Mouse (Mus musculus) induced T-regulatory cell, adult 2 months (primary cell): ENCODE measurements around the gene Ift74.
A peak's percentile ranks its signal among the peaks of the same experiment; 100 is the strongest.
"Not testable (repeated sequence)": the region's sequence is repeated elsewhere in the genome, so short reads cannot be mapped to it uniquely, and the experiment has no call there.

ENCODE experiments used
- DNase-seq: peaks from one replicate; pipeline ENCODE4 v3.0.0-alpha.2; 2012; ENCODE audit warnings: low read depth

Gene Ift74

GRCm38 (mm10) chr4:94613972-94614626, at the start of gene Ift74:
Ift74 (plus strand) TSS chr4:94614491.
- DNase-seq, result peak; percentile 98

- no peak for DNase-seq
Observed at GRCm38 (mm10) chr4:94572677-94573076, 41.6 kb upstream of the Ift74 start.

GRCm38 (mm10) chr4:94591765-94592381, 22.4 kb upstream of the Ift74 start:
- no peak for DNase-seq

DNA sequence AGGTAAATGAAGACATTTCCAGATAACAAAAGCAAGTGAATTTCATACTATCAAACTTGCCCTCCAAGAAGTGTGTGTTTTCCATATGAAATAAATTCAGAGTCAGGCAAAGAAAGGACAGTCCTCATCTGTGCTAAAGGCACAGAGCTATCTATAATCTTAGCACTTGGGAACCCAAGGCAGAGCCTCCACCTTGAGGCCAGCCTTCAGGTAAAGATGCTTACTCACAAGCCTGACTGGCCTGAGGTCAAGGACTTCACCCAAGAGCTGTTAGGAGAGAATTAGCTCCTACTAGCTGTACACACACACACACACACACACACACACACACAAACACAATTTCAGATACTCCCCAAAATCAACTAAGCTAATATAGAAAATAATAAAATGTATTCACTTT, 21.6 kb upstream of the Ift74 start:
- DNase-seq, result no peak

GRCm38 (mm10) chr4:94601395-94601794, 12.9 kb upstream of the Ift74 start:
- peak; percentile 53 for DNase-seq

DNA sequence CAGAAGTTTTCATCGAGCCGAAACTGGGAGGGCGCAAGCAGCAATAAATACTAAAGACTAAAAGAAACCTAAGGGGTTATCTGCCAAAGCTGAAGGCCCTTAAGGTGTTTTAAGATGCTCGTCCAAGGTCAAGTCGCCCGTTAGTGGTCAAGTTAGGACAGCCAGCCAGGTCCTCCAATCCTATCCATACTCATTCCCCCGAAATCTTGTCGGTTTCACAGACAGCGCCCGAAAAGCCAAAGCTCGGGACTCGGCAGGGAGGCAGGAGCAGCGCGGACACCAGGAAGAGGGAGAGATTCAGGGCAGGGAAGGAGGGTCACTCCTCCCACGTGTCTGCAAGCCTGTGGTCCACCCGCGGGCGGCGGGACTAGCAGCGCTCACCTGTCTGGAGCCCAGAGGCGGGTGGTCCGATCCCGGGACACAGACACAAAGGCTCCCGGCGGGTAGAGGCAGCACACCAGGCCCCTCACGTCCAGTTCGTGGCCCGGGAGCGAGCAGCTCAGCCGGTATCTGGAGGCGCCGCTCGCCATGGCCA, 11.7 kb upstream of the Ift74 start:
- DNase-seq, result no peak

DNA sequence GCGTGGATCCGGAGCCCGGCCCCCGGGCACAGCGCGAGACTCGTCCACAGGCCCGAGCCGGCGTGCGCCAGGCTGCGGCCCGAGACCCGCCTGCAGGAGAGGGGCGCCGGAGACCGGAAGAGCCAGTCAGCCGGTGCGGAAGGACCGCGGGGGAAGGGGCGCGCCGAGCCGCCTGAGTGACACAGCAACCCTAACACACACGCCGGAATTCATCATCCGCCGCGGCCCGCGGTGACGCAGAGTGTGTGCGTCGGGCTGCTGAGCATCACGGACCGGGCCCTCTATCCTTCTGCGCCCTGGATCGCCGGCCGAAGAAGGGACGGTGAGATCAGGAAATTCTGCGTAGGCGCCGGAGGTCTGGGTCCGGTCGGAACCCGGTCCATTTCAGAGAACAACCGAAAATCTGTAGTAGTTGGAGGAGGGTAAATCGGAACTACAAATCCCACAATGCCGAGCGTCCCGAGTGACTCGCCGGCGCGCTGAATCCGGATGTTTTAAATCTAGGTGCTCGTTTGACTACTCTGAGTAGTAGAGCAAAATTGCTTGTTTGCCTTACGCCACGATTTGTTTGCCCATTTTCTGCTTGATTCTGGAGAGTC, 11.2 kb upstream of the Ift74 start, which contains the start of gene Plaa:
Plaa (minus strand) TSS at position 214 of the 599 bp plus-strand sequence.
- DNase-seq, result peak; percentile 96

- no peak for DNase-seq
Observed at GRCm38 (mm10) chr4:94604452-94605019, 9.8 kb upstream of the Ift74 start.

- no peak for DNase-seq
Observed at GRCm38 (mm10) chr4:94605591-94605990, 8.7 kb upstream of the Ift74 start.

- DNase-seq, result no peak
Observed at GRCm38 (mm10) chr4:94610339-94610738, 4.0 kb upstream of the Ift74 start.

DNA sequence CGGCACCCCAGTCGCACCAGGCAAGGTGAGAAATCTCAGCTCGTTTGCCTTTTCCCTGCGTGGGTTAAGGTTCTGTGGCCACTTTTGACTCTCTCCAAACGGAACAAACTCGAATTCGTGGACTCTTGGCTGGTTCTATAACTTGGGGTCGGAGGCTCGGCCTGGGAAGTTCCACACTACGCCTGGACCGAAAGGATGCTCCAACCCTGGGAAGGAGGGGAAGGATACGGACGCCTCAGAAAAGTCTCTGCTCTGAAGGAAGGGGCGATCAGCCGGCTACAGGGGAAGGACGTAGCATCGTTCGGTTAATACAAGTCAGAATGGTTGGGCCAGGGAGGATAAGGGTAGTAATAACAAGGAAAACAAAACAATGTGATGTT, 326 bp downstream of the Ift74 start:
- no peak for DNase-seq

GRCm38 (mm10) chr4:94620077-94620476, 5.8 kb downstream of the Ift74 start:
- no peak for DNase-seq

GRCm38 (mm10) chr4:94643141-94643540, 28.9 kb downstream of the Ift74 start:
- no peak for DNase-seq

GRCm38 (mm10) chr4:94649920-94650319, 35.6 kb downstream of the Ift74 start, which contains the start of gene Lrrc19:
Lrrc19 (minus strand) TSS chr4:94650144.
- DNase-seq, result no peak

DNA sequence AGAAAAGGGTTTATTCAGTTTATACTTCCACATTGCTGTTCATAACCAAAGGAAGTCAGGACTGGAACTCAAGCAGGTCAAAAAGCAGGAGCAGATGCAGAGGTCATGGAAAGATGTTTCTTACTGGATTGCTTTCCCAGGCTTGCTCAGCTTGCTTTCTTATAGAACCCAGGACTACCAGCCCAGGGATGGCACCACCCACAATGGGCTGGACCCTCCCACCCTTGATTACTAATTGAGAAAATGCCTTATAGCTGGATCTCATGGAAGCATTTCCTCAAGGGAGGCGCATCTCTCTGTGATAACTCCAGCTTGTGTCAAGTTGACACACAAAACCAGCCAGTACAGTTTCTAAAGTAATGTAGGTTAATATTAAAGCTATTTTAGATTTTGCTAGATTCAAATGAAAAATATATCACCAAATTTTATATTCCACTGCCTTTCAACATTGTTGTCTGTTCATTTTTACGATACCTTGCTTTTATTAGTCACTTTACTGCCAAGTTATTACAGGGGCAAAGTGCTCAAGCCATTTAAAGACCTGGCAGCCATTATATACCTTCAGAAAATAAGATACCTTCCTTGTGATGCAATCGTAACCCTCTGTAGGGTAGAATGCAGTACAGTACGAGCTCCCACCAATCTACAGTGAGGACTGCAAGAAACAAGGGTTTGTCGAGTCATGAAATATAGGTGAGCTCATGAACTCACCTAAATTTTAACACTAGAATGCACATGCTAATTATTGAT, 36.3 kb downstream of the Ift74 start:
- not testable (repeated sequence) for DNase-seq

DNA sequence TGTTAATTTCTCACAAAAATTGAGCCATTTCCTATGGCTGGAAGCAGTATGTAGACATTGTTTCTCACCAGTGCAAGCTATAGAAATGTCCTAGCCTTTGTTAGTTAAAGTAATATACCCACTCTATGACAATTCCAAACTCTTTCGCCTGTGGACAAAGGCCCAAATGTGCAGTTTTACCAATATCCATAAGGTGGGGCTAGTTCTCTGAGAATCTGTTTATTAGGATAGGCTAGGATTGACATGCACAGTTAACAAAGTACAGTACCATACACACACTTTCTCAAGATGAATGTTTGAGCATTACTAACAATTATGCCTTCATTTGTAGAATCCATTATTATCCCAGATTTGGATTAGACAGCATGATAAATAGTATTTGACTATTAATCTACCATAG, 55.4 kb downstream of the Ift74 start:
- peak; percentile 7 for DNase-seq

- DNase-seq, result no peak
Observed at GRCm38 (mm10) chr4:94680662-94681061, 66.4 kb downstream of the Ift74 start.

- DNase-seq, result no peak
Observed at GRCm38 (mm10) chr4:94681181-94681580, 66.9 kb downstream of the Ift74 start.

GRCm38 (mm10) chr4:94682029-94682428, 67.7 kb downstream of the Ift74 start:
- DNase-seq, result no peak

DNA sequence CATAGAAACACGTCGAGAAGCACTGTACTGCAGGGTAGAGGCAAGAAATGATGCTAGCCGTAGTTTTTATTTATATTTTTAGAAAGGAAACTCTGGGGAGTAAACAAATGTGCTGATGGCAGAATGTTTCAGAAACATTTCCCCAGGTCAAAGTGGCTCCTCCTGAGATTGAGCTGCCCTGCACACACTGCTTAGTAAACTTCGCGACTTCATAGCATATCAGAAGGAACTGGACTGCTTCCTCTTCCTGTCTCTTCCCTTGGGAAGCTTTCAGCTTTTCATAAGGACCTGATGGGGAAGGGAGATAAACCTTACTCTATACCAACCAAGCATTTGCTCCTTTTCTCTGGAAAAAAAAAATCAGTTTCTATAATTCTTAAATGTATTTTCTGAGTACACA, 69.0 kb downstream of the Ift74 start:
- DNase-seq, result no peak

DNA sequence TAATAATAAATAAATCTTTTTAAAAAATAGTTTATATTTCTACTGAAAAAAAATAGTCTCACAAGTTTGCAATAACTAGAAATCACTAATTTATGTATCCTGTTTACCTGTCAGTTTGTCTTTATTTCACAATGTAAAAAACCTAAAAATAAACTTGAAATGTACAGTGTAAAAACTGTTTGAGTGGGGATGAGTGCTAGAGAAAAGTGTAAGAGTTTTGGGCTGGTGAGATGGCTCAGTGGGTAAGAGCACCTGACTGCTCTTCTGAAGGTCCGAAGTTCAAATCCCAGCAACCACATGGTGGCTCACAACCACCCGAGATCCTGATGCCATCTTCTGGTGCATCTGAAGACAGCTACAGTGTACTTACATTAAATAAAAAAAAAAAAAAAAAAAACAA, 75.5 kb downstream of the Ift74 start:
- not testable (repeated sequence) for DNase-seq

DNA sequence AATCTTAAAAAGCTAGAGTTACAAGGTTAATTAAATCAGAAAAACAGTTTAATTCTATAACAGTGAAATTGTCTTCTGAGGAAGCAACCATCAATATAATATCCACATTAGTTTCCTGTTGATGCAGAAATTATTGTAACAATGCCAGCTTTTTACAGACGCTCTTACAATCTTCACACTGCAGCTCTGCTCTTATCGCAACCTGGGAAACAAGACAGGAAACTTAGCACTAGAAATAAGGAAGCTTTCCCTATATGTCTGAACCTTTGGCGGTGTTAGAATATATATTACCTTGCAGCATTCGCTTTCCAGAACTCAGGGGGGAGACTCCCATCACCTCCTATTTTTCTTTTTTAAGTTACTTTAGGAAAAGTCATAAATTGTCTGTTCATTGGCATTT, 76.8 kb downstream of the Ift74 start:
- no peak for DNase-seq
